Mouse (Mus musculus) CH12.LX (cell line): ENCODE measurements around the gene Gm20388. TPM values are rescaled to one million over a fixed set of nuclear protein-coding genes. Genes with fewer than 3 reads are reported as not detected.

Source experiments
- DNase-seq: peaks from one replicate; pipeline ENCODE4 v3.0.0-alpha.2; 2013; ENCODE audit errors: extremely low read depth
- H3K27ac ChIP-seq: 2 replicates; pipeline ENCODE4 v1.5.1; 2012; ENCODE audit warnings: low read depth, mild to moderate bottlenecking, control low read depth, moderate library complexity; ENCODE audit not compliant: insufficient read depth
- H3K27me3 ChIP-seq: replicated peaks from 2 replicates; pipeline ENCODE3; 2012; ENCODE audit warnings: inconsistent platforms
- H3K36me3 ChIP-seq, 2 experiments: replicated peaks in 1 of 2; 2 replicates each; pipeline versions ENCODE3 to v1.6.1; 2012; ENCODE audit warnings: inconsistent platforms in 1 of 2, low read length in 1 of 2, mild to moderate bottlenecking in 1 of 2, mixed read lengths in 1 of 2, moderate library complexity in 1 of 2; ENCODE audit not compliant: control insufficient read depth in 1 of 2, insufficient read depth in 1 of 2
- H3K4me1 ChIP-seq, 2 experiments: 2 replicates each; pipeline ENCODE4 v1.6.1; 2012; ENCODE audit warnings: inconsistent platforms in 1 of 2, moderate library complexity in 1 of 2; ENCODE audit not compliant: insufficient read depth in 2 of 2, control insufficient read depth in 1 of 2
- H3K4me2 ChIP-seq: 2 replicates; pipeline ENCODE4 v1.6.1; 2012; ENCODE audit warnings: low read depth, mild to moderate bottlenecking, control low read depth; ENCODE audit not compliant: poor library complexity, insufficient read depth, severe bottlenecking
- H3K4me3 ChIP-seq, 3 experiments: fragments of 150-350 bp in 1 of 3; sonication (generic) in 1 of 3; replicated peaks in 1 of 3; 2 replicates each; pipeline versions ENCODE3 to v1.5.1; 2011 to 2012; ENCODE audit warnings: low read depth in 2 of 3, low read length in 2 of 3, mild to moderate bottlenecking in 2 of 3, moderate library complexity in 2 of 3, control low read depth in 1 of 3, improper control_type of control experiment in 1 of 3, inconsistent platforms in 1 of 3, mixed read lengths in 1 of 3; ENCODE audit not compliant: poor library complexity in 1 of 3
- H3K79me2 ChIP-seq: replicated peaks from 2 replicates; pipeline ENCODE4 v1.6.1; 2012; ENCODE audit warnings: mild to moderate bottlenecking, moderate library complexity; ENCODE audit not compliant: control insufficient read depth, poor library complexity, insufficient read depth, severe bottlenecking; ENCODE audit errors: extremely low read depth
- H3K9ac ChIP-seq: 2 replicates; pipeline ENCODE4 v1.6.1; 2012; ENCODE audit warnings: low read depth, mild to moderate bottlenecking, control low read depth, moderate library complexity; ENCODE audit not compliant: insufficient read depth
- H3K9me3 ChIP-seq: replicated peaks from 2 replicates; pipeline ENCODE3; 2012; ENCODE audit warnings: low read length, inconsistent platforms, mixed read lengths
- BHLHE40 ChIP-seq: IDR thresholded peaks from 2 replicates; pipeline ENCODE4 v1.6.1; 2011; ENCODE audit warnings: mild to moderate bottlenecking, low read depth, low read length, improper control_type of control experiment
- CHD1 ChIP-seq: IDR thresholded peaks from 2 replicates; pipeline ENCODE4 v1.6.1; 2012; ENCODE audit warnings: low read depth, low read length, improper control_type of control experiment, inconsistent platforms
- CHD2 ChIP-seq: IDR thresholded peaks from 2 replicates; pipeline ENCODE4 v1.6.1; 2011; ENCODE audit warnings: low read length, improper control_type of control experiment
- CTCF ChIP-seq, 2 experiments: IDR thresholded peaks in 1 of 2; conservative IDR thresholded peaks in 1 of 2; 2 replicates each; pipeline ENCODE4 v1.5.1; 2011 to 2012; ENCODE audit warnings: low read depth in 2 of 2, low read length in 2 of 2, improper control_type of control experiment in 1 of 2, inconsistent platforms in 1 of 2, mild to moderate bottlenecking in 1 of 2, moderate library complexity in 1 of 2
- EP300 ChIP-seq: IDR thresholded peaks from 2 replicates; pipeline ENCODE4 v1.6.1; 2011; ENCODE audit warnings: low read length, improper control_type of control experiment
- ETS1 ChIP-seq: conservative IDR thresholded peaks from 2 replicates; pipeline ENCODE4 v1.6.1; 2012; ENCODE audit warnings: low read depth, mild to moderate bottlenecking, inconsistent platforms, low read length, improper control_type of control experiment, moderate library complexity
- HCFC1 ChIP-seq: IDR thresholded peaks from 2 replicates; pipeline ENCODE4 v1.6.1; 2012; ENCODE audit warnings: low read depth, mild to moderate bottlenecking, inconsistent platforms, low read length, improper control_type of control experiment
- IRF4 ChIP-seq: IDR thresholded peaks from 2 replicates; pipeline ENCODE4 v1.6.1; 2014; ENCODE audit warnings: low read depth, mild to moderate bottlenecking, inconsistent platforms, low read length, improper control_type of control experiment
- JUN ChIP-seq: IDR thresholded peaks from 2 replicates; pipeline ENCODE4 v1.6.1; 2011; ENCODE audit warnings: low read depth, mild to moderate bottlenecking, low read length, improper control_type of control experiment, moderate library complexity; ENCODE audit not compliant: insufficient read depth
- JUND ChIP-seq: conservative IDR thresholded peaks from 2 replicates; pipeline ENCODE4 v1.6.1; 2011; ENCODE audit warnings: low read depth, low read length, improper control_type of control experiment
- KAT2A ChIP-seq: IDR thresholded peaks from 2 replicates; pipeline ENCODE4 v1.6.1; 2012; ENCODE audit warnings: low read length, improper control_type of control experiment, inconsistent platforms; ENCODE audit not compliant: insufficient replicate concordance
- MAFK ChIP-seq: IDR thresholded peaks from 2 replicates; pipeline ENCODE4 v1.6.1; 2011; ENCODE audit warnings: low read length, improper control_type of control experiment; ENCODE audit not compliant: insufficient replicate concordance
- MAX ChIP-seq: IDR thresholded peaks from 2 replicates; pipeline ENCODE4 v1.6.1; 2011; ENCODE audit warnings: low read length, improper control_type of control experiment
- MAZ ChIP-seq: IDR thresholded peaks from 2 replicates; pipeline ENCODE4 v1.6.1; 2012; ENCODE audit warnings: low read depth, mild to moderate bottlenecking, inconsistent platforms, low read length, improper control_type of control experiment, moderate library complexity
- MEF2A ChIP-seq: IDR thresholded peaks from 2 replicates; pipeline ENCODE4 v1.6.1; 2014; ENCODE audit warnings: low read depth, mild to moderate bottlenecking, inconsistent platforms, low read length, improper control_type of control experiment, borderline replicate concordance
- MXI1 ChIP-seq: IDR thresholded peaks from 2 replicates; pipeline ENCODE4 v1.6.1; 2011; ENCODE audit warnings: mild to moderate bottlenecking, low read depth, low read length, improper control_type of control experiment
- MYC ChIP-seq: IDR thresholded peaks from 2 replicates; pipeline ENCODE4 v1.6.1; 2011; ENCODE audit warnings: low read depth, mild to moderate bottlenecking, improper control_type of control experiment, low read length
- NELFE ChIP-seq: IDR thresholded peaks from 2 replicates; pipeline ENCODE4 v1.6.1; 2011; ENCODE audit warnings: low read depth, low read length, improper control_type of control experiment
- PAX5 ChIP-seq: IDR thresholded peaks from 2 replicates; pipeline ENCODE4 v1.6.1; 2012; ENCODE audit warnings: low read length, inconsistent platforms, mixed read lengths
- POLR2A ChIP-seq: IDR thresholded peaks from 2 replicates; pipeline ENCODE4 v1.6.1; 2011; ENCODE audit warnings: low read depth, mild to moderate bottlenecking, improper control_type of control experiment, low read length
- RAD21 ChIP-seq: IDR thresholded peaks from 2 replicates; pipeline ENCODE4 v1.6.1; 2011; ENCODE audit warnings: low read depth, mild to moderate bottlenecking, low read length, improper control_type of control experiment, moderate library complexity
- RCOR1 ChIP-seq: conservative IDR thresholded peaks from 2 replicates; pipeline ENCODE4 v1.6.1; 2012; ENCODE audit warnings: low read depth, mild to moderate bottlenecking, inconsistent platforms, low read length, improper control_type of control experiment
- SIN3A ChIP-seq: IDR thresholded peaks from 2 replicates; pipeline ENCODE4 v1.6.1; 2012; ENCODE audit warnings: low read length, improper control_type of control experiment, inconsistent platforms
- SMC3 ChIP-seq: IDR thresholded peaks from 2 replicates; pipeline ENCODE4 v1.6.1; 2011; ENCODE audit warnings: low read depth, low read length, improper control_type of control experiment
- TBP ChIP-seq: conservative IDR thresholded peaks from 2 replicates; pipeline ENCODE4 v1.6.1; 2011; ENCODE audit warnings: low read depth, low read length, improper control_type of control experiment
- TCF12 ChIP-seq: IDR thresholded peaks from 2 replicates; pipeline ENCODE4 v1.6.1; 2014; ENCODE audit warnings: low read depth, mild to moderate bottlenecking, inconsistent platforms, low read length, improper control_type of control experiment
- UBTF ChIP-seq: IDR thresholded peaks from 2 replicates; pipeline ENCODE4 v1.6.1; 2012; ENCODE audit warnings: low read depth, mild to moderate bottlenecking, inconsistent platforms, low read length, improper control_type of control experiment, moderate library complexity
- USF1 ChIP-seq: IDR thresholded peaks from 2 replicates; pipeline ENCODE4 v1.6.1; 2014; ENCODE audit warnings: low read depth, mild to moderate bottlenecking, inconsistent platforms, low read length, improper control_type of control experiment
- USF2 ChIP-seq: conservative IDR thresholded peaks from 2 replicates; pipeline ENCODE4 v1.6.1; 2011; ENCODE audit warnings: low read depth, low read length, improper control_type of control experiment
- ZMIZ1 ChIP-seq: IDR thresholded peaks from 2 replicates; pipeline ENCODE4 v1.6.1; 2012; ENCODE audit warnings: low read depth, mild to moderate bottlenecking, inconsistent platforms, low read length, improper control_type of control experiment
- ZNF384 ChIP-seq: IDR thresholded peaks from 2 replicates; pipeline ENCODE4 v1.6.1; 2012; ENCODE audit warnings: low read depth, low read length, improper control_type of control experiment, inconsistent platforms
- dilution Hi-C: fragments of 300-500 bp; cut with MboI; formaldehyde crosslinking; loops from 2 replicates; pipeline ENCODE4 v1.14.3; 2020; ENCODE audit warnings: low sequenced_read_pairs; ENCODE audit not compliant: extremely low pct_unique_long_range_greater_than_20kb, extremely low pct_ligation_motif_present
- in situ Hi-C: fragments of 300-500 bp; cut with MboI; formaldehyde crosslinking; loops from 3 replicates; pipeline ENCODE4 v1.14.3; 2019; ENCODE audit warnings: low sequenced_read_pairs, low pct_ligation_motif_present, low pct_unique_long_range_greater_than_20kb, mixed read lengths
- polyA plus RNA-seq: library from polyadenylated mRNA; unstranded; fragments of >175 nt; gene quantifications from 2 replicates; pipeline ENCODE4 v1.2.1, GENCODE M21; 2012; ENCODE audit warnings: low read depth; ENCODE audit not compliant: insufficient read length
- total RNA-seq, 2 experiments: library from RNA; depleted of rRNA; stranded (reverse); fragments of 300-350 nt in 1 of 2; fragments of >200 nt in 1 of 2; gene quantifications; 2 replicates each; pipeline ENCODE4 v1.2.3; 2012 to 2014

The Gm20388 gene
- total and polyA plus RNA-seq, 3 experiments: 14.8 to 26.3 (median 22.2) TPM

GRCm38 (mm10) chr8:122546066-122546755, 2635.6 kb downstream of the Gm20388 start:
- peaks cover 4% of the 10 kb centered on the region for H3K9me3 ChIP-seq
- peak overlapping the region; percentile 91 for H3K27ac ChIP-seq
- DNase-seq: no peak
- in situ Hi-C loops: loop anchor here (5.0 kb wide), 1 partner anchor 44 kb away; no protein-coding TSS in a partner anchor
- no peaks in the 10 kb centered on the region for H3K27me3 ChIP-seq
- H3K4me1 ChIP-seq: peaks cover 12 to 35% of the 10 kb centered on the region in 2 experiments
- peak overlapping the region; percentile 53 to 69 (median 55) for H3K4me3 ChIP-seq
- H3K9ac ChIP-seq: peak overlapping the region; percentile 88
- peaks cover 0 to 43% of the 10 kb centered on the region in 2 experiments for H3K36me3 ChIP-seq
- dilution Hi-C loops: no loop called here
- TF ChIP-seq MXI1 (no peak), CHD2 (no peak), TBP (no peak), MAZ (no peak), RAD21 (no peak), CHD1 (no peak), SMC3 (no peak), SIN3A (no peak), MAFK (no peak), CTCF (conservative IDR thresholded peaks at IDR 0.05 in 1 of 2, IDR thresholded peaks at IDR 0.05 in 1 of 2; ENCODE audit: low read depth in 2 of 2, low read length in 2 of 2) (no peak), EP300 (no peak), USF1 (no peak), MYC (no peak), USF2 (no peak), ETS1 (no peak), NELFE (no peak), ZMIZ1 (no peak), IRF4 (no peak), PAX5 (no peak)
- peaks cover 47% of the 10 kb centered on the region for H3K79me2 ChIP-seq
- H3K4me2 ChIP-seq: peak overlapping the region; percentile 96

- H3K27me3 ChIP-seq: no peaks in the 10 kb centered on the region
- dilution Hi-C loops: no loop called here
- peak overlapping the region; percentile 91 for H3K27ac ChIP-seq
- H3K4me1 ChIP-seq: peaks cover 15 to 39% of the 10 kb centered on the region in 2 experiments
- in situ Hi-C loops: loop anchor here (5.0 kb wide), 1 partner anchor 45 kb away; no protein-coding TSS in a partner anchor
- DNase-seq: no peak
- H3K9ac ChIP-seq: peak overlapping the region; percentile 88
- H3K79me2 ChIP-seq: peaks cover 46% of the 10 kb centered on the region
- peak overlapping the region; percentile 96 for H3K4me2 ChIP-seq
- H3K9me3 ChIP-seq: peaks cover 4% of the 10 kb centered on the region
- peak overlapping the region; percentile 53 to 69 (median 55) for H3K4me3 ChIP-seq
- H3K36me3 ChIP-seq: peaks cover 0 to 36% of the 10 kb centered on the region in 2 experiments
- TF ChIP-seq POLR2A: no peak
- no peak for TF ChIP-seq HCFC1
- no peak for TF ChIP-seq BHLHE40
- TF ChIP-seq JUND: no peak
- TF ChIP-seq PAX5: no peak
- no peak for TF ChIP-seq CTCF (conservative IDR thresholded peaks at IDR 0.05 in 1 of 2, IDR thresholded peaks at IDR 0.05 in 1 of 2; ENCODE audit: low read depth in 2 of 2, low read length in 2 of 2)
- TF ChIP-seq MEF2A: no peak
- TF ChIP-seq TCF12: no peak
- TF ChIP-seq RCOR1: no peak
- no peak for TF ChIP-seq NELFE
- TF ChIP-seq MAX: no peak
- TF ChIP-seq UBTF: no peak
- TF ChIP-seq MAFK: no peak
- TF ChIP-seq MYC: no peak
- TF ChIP-seq RAD21: no peak
- no peak for TF ChIP-seq KAT2A
- TF ChIP-seq JUN: no peak
- TF ChIP-seq ZNF384: no peak
These were observed 2636.3 kb downstream of the Gm20388 start for GRCm38 (mm10) chr8:122546811-122547453.
